Mouse (Mus musculus): ENCODE results near the gene Fam118b.

The Fam118b gene

DNA sequence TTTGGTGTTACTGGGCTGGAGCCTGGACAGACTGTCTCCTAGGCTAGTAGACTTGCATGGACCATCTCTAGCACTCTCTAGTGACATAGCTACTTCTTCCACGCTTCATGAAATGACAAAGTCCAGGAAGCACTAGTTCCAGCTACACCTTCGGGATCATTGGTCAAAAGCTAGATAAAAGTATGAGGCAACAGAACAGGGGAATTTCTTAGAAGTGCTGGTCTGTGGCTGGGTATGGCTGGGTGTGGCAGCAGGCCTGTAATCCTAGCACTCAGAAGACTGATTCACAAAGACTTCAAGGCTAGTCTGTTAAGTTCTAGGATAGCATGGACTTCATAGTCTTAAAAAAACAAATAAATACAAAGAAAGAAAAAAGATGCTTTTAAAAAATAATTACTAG, 4.2 kb downstream of the Fam118b start:
- no peak for DNase-seq

DNA sequence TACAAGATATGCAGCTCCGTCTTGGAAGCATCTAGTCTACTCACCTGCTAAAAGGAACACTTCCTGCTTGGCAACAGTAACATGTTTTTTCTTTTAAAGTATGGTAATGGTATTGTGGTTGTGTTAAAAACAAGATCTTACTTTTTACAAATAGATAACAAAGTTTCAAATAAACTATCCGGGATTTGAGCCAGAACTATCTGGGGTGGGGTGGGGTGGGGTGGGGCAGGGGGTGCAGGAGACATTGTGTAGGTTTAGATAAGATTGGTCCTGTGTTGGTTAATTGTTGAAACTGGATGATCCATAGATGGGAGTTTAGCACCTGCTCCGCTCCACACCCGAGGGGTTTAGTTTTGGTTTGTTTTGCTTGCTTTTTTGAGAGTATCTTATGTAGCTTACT, 5.2 kb downstream of the Fam118b start:
- DNase-seq: no peak

DNA sequence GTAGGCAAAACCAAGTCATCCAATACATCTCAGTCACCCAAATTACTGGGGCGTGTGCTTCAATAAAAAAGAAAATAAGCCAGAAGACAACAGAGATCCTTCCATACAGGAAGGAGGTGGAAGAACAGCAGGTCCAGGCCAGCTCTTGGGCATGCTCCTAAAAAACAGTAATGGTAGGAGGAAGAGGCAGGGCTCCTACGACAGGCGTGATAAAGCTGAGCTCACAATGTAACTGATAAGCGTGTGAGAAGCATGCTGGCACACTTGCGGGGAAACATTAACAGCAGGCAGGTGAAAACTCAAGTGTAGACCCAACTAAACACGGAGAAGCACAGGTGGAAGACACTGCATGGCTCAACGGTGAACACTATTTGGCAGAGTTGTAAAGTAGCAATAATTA, 10.2 kb downstream of the Fam118b start:
- DNase-seq: no peak

DNA sequence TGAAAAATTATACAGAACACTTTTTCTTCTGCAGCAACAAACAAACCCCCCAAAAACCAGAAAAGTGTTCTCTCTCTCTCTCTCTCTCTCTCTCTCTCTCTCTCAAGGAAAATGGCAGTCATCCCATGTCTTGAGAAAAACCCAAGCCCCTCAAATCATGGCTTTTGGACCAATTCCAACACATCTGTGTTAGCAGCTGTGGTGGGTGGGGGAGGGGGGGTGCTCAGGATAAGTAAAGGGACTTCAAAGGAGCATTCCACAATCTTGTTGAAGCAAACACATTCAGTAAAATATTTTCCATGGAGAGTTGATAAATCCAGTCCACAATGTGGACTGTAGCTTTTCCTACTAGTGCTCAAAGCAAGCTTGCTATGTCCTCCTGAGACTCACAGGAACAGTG, 18.1 kb downstream of the Fam118b start:
- no peak for DNase-seq

DNA sequence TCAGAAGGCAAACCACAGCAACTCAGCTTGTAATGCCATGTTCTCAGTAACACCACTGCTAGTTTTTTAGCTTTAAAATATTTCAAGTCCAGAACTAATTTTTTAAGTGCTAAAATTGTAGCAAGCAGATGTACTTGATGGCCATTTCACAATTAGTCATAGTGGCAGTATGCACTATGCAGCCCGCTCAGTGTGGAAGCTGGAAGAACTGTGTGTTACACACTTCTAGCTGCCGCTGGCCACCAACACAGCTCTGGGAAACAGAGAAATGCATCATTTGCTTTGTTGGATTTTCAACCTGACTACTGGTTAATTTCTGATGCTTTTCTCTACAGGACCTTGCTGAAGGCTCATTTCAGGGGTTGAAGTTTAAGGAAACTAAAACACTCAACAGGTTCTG, 20.2 kb downstream of the Fam118b start:
- no peak for DNase-seq

DNA sequence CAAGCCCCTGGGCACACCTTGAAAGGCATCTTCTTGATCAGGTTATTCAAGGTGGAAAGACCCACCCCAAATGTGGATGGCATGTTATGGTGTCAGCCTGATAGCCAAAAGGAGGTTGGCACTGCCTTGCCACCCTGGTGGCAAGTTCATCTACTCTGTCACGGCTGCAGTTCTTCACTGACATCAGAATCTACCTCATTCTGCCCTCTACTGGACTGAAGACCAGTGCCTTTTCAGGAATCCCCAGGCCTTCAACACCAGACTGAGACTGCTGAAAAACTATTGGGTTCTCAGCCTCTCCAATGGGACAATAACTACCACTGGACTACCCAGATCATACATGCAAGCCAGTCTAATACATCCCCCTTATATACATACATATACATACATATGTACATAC, 27.9 kb downstream of the Fam118b start:
- peak in 1 of 2 experiments; percentile 6 for DNase-seq

DNA sequence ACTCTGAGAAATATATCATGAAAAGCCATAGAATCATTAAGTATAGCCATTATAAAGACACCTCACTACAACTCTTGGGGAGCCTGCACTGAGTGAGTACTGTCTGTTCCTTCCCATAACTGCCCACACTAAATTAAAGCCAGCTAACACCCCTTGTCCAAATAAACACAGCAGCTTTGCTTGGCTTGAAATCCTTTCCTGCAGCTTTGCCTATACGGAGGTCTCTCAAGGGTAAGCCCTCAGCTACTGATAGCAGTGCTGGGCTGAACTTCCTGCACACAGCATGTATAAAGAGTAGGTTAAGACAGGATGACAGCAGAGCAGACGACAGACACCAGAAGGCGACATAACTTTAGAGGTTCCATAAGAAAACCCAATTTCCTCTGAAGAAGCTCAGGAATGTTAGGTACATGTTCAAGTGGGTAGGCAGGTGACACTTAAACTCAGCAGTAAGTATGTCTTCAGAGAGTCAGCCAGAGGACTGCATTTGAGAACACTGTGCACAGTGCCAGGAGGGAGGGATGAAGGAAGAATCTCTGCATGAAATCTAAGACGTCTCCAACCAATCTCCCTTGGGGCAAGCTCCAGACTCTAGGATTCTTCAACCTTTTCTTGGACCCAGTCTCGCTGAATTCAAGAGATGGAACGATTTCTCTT, 28.6 kb downstream of the Fam118b start:
- no peak for DNase-seq

DNA sequence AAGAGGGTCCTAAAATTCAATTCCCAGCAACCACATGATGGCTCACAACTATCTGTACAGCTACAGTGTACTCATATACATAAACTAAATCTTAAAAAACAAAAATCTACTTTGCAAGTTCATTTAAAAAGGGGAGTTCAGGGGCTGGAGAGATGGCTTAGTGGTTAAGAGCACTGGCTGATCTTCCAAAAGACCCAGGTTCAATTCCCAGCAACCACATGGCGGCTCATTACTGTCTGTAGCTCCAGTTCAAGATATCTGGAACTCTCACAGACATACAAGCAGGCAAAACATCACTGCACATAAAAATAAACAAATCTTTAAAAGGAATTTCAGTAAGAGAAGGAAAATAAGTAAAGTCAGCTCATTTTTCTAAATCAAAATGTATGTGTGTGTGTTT, 29.2 kb downstream of the Fam118b start:
- DNase-seq: no peak

DNA sequence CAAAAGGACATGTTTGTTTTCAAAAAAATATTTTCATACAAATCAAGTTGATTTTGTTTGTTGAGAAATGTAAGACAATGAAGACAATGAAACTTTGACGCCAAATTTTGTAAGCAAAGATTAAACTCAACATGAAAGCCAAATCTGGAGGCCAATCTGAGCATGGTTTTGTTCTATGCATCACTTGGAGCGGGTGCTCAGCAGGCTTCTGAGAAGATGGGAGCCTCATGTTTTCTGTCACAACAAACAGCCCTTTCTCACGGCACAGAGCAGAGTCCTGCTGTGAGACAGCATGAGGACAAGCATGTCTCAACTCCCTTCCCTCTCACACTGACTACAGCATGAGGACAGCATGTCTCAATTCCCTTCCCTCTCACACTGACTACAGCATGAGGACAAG, 31.6 kb downstream of the Fam118b start:
- DNase-seq: no peak

DNA sequence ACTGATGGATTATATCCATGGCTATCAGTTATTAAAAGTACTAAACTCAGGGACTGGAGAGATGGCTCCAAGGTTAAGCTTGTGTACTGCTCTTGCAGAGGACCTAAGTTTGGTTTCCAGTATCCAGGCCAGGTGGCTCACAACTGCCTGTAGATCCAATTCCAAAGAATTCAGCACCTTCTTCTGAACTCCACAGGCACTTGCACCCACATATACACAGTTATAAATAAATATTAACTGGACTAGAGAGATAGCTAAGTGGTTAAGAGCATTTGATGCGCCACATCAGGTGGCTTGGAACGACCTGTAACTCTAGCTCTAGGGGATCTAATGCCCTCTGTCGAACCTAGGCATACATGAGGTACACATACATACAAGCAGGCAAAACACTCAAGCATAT, 38.9 kb downstream of the Fam118b start:
- no peak for DNase-seq

DNA sequence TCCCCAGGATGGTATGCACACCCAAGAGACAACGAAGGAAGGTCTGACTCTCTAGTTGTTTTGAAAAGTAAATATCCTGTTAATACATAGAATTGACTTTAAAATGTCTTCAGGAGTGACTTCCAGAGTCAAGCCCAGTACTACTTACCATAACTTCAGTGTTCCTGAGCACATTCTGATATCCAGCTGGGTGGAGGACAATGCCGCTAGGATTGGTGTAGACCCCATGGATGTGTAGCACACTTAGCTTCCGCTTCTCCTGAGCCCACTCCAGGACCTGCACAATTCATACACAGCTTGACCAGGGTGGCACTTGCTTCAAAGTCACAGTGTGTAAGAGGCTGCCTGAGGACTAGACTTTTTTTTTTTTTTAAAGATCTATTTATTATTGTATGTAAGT, 44.1 kb downstream of the Fam118b start:
- no peak for DNase-seq

DNA sequence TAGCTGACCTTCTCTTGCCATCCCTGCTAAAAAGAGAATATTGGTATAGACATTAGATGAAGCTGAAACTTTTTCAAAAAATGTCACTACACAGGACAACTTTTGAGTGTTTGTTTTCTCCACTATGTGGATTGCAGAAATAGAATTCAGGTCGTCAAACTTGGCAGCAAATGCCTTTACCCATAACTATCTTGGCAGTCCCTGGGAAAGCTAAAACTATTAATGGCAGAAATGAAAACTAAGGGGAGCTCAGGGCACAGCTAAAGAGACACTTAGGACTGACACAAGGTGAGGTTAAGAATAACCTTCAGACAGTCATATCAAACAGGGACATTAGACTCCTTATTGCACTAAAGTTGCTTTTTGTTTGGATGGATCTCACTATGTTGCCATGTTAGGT, 49.6 kb downstream of the Fam118b start:
- DNase-seq: no peak

DNA sequence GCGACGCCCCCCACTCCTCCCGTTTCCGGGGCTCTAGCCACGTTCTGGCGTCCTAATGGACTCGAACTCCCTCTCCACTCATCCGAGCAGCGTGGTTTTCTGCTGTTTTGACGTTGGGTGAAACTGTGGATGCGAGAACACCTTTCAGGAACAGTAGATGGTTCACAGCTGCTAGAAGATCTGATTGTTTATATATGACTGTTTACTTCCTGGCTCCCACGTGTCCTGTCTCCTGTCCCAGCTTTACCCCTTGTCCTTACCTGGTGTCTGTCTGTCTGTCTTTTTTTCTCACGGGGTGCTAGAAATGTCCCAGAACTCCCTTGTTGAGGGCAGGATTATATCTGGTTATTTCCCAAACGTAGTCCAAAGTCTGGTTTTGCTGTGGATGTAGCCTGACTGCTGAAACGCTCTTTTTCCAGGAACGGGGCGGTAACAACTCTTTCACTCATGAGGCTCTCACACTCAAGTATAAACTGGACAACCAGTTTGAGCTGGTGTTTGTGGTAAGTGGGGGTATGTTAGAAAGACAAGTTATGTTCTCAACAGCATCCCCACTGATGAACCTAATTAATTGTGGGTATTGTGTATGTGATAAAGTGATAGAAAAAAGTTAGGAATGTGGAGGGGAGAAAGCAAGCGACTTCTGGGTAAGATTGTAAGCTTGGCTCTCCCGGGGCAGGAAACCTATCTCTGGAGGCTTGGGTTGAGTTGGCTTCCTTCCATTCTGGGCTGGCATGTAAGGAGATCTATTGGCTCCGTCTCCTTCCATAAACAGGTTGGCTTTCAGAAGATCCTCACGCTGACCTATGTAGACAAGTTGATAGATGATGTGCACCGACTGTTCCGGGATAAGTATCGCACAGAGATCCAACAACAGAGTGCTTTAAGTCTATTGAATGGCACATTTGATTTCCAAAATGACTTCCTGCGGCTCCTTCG, 55.8 kb downstream of the Fam118b start:
- peak; percentile 20 to 26 for DNase-seq

DNA sequence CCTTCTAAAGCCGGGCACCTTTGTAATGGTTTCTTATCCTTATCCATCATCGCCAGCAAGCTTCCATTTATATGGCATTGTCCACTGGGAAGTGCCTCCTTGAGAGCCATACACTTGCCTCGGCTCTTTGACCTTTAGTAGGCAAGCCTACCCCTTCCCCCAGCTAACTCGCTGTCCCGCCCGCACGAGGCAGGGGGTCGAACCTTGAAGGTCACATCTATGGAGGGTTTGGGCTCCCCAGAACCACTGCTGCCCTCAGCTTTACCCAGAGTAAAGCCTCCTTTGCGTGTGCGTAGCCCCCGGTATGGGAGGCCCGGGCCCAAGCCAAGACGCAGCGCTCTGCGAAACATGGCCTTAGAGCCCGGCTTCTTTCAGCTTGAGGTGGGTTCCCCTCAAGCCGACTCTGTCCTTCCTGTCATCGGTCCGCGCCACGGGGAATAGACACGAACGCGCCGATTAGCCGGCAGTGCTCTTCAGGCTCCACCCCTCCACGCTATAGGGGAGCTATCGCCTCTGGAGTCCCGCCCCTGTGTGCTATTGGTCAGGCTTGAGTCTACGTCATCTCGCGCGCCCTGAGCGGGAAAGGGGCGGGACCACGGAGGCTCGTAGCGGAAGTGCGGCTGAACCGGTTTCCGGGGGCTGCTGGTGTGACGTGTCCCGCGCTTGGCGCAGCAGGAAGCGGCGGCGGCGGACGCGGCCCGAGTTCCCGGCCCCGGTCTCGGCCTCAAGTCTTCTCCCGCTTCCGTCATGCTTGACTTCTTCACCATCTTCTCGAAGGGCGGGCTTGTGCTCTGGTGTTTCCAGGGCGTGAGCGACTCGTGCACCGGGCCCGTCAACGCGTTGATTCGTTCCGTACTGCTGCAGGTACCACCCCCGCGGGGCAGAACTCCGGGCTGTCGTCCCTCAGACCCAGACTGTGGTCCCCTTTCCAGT, 56.8 kb downstream of the Fam118b start, which contains the start of gene Foxred1:
Gene Foxred1, minus strand, starts transcription at position 514 of the 933 bp plus-strand sequence.
- peak; percentile 99 to 100 for DNase-seq

DNA sequence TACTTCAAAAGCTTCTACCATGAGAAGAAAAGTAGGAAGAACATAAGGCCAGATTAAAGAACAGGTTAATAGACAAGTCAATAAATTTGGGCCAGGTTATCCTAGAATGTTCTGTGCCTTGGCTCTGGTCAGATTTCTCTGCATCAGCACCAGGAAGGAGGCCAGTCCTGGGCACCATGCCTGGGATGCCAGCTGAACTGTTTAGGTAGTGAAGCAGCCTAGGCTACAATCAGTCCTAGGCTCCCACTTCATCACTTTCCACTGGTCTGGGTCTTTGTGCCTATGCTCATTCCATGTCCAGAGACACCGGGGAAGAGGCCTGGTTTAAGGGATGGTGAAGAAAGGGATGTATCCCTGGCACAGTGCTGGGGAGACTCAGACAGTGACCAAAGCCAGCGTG, 63.2 kb downstream of the Fam118b start:
- peak in 1 of 2 experiments; percentile 18 for DNase-seq

DNA sequence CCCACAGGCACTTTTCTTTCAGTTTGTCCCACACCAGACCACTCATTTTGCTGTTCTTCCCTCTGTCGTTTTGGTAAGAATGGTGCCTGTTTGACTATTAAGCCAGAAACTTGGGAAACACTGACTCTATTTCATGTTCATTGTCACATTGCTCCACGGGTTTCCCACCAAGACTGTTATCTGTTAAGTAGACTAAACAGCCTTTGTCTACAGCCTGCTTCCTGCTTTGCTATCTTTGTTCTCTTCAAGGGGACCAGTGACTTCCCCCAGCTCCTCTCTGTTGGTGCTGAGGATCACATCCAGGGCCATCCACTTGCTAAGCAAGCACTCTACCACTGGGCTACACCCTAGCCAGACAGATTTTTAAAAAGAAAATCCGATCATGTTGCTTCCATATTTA, 64.1 kb downstream of the Fam118b start:
- no peak for DNase-seq

DNA sequence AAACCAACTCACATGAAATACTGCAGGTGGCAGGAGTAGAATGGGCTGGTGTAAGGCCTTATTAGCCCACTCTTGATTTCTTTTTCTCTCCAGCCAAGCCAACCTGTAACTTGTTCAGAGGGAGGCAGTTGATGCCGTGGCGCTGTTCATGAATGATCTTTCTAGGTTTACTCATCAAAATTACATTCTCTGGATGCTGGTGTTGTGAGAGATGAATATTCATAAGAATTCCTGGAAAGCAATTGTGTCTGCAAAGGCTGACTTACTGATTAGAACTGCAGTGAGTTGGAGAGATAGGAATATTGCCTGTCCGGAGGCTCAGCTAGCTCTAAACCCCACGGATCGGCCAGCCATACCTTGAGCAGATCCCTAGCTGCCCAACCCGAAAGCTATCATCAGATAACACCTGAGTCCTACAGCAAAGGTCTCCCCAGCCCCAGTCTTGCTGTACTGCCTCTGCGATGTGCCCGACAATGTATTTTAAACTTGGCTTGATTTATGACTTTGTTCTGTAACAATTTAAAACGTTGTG, 67.0 kb downstream of the Fam118b start:
- no peak for DNase-seq

DNA sequence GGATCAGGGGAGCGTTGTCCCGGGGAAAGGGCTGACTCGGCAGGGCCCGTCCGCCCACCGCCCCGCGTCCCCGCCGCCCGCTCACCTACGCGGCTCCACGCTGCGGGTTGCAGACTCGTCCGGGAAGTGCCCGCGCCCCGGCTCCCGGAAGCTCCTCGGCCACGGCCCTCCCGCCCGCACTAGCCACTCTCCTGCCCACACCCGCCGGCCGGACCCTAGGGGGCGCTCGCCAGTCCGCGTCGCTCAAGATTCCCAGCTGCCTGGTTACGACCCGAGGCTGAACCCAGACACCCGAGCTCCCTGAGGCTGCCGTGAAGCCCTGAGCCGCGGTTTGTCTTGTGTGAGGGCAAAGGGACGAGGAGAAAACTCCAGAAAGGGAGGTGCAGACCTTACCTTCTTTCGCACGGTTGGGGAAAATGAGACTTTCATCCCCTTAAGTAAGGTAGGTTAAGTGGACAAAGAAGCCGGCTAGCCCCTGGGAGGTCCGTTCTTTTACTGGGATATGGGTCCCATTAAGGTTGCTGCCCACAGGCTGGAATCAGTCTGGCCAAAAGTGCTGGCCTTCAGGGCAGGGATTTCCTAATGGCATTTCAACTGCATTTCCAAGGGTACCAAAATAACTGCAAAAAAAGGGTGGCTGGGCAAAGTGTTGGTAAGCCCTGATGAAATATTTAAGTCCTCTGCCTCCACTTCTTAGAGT, 67.7 kb downstream of the Fam118b start, which contains the start of the genes Srpr and Tirap:
Gene Srpr, plus strand, starts transcription at position 404 of the 700 bp plus-strand sequence.
Gene Tirap, minus strand, starts transcription at position 520 of the 700 bp plus-strand sequence.
- DNase-seq: peak; percentile 97

DNA sequence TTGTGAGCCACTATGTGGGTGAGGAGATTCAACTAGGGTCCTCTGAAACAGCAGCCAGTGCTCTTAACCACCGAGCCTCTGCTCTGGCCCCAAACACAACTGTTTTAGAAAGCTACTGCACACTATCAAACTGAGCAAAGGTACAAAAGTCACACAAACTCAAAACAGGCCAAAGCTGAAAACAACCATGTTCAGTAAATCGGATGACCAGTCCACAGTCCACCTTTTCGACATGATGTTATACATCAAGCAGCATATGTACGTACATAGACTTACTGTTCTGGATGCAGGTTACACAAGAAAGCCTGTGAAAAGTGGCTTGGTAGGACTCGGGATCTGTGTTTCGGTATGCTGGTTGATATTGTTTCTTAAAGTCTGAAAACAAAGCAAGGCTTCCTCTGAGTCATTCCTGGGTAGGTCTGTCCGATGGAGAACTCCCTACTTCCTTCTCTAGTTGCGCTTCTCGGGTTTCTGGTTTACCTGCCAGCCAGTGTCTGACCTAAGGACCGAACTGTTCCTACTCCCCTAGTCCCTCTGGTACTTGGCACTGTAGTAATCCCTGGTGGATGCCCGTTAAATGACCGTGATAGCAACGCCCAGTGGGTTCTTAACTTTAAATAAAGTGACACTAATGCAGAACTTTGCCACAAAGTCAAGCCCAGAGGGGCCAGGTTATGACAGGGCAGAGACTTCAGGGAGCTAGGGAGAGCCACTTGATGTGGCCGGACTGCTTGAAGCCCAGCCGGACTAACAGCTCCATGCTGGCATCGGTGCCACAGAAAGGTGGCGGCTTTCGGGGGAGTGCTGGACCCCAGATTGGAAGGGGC, 68.4 kb downstream of the Fam118b start:
- no peak for DNase-seq

DNA sequence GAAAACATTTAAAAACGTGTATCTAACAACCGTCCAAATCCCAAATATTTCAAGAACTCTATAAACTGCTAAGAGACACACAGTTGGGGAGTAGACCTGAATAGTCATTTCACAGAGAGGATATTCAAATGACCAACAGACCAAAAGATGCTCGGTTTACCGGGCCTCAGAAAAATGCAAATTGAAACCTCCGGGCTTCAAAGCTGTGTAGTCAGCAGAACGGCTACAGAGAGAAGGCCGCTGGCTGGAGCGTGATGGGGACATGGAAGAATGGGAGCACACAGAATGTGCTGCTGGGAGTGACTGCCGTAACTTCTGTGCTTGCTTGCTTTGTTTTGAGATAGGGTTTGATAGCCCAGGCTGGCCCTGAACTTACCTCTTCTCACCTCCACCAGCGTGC, 69.3 kb downstream of the Fam118b start:
- no peak for DNase-seq

DNA sequence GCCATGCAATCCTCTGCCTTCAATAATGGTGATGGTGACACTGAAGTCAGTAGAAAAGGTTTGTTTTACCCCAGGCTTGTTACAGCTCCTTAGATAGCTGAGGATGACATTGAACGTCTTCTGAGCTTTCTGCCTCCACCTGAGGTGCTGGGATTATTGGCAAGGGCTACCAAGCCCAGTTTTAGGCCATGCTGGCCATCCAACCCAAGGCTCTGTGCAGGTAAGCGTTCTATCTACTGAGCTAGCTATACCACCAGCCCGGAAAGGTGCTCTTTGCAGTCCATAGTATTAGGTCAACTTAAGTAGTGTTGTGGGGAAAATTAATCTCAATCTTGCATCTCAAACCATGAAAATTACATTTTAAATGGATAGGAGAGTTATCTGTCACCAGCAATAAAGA, 70.0 kb downstream of the Fam118b start:
- DNase-seq: no peak

Data from cerebellum, postnatal 10 days (tissue).